Mouse (Mus musculus): ENCODE measurements around the gene Best1.

Best1 gene

GRCm38 (mm10) chr19:10022414-10023303, 21.2 kb upstream of the Best1 start:
- DNase-seq = peak in 1 of 2 experiments; percentile 44

DNA sequence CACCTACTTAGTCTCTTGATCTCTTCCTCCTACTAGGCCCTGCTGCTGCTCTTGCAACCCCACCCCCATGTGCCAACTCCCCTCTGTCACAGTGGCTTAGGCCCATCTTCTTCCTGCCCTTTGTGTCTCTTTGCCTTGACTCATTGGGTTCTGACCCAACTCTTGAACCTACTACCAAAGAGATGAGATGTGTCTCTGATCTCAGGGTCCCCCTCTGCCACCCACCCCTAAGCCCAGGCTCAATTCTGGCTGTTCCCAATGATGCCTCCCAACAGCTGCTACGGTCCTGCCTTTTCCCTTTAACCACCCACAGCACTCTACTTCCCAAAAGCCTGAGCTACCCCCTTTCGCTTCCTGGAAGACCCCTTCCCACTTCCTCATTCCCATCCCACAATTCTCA, 20.5 kb upstream of the Best1 start:
- no peak for DNase-seq

- DNase-seq = no peak
These were observed 17.9 kb upstream of the Best1 start for GRCm38 (mm10) chr19:10019214-10019760.

DNA sequence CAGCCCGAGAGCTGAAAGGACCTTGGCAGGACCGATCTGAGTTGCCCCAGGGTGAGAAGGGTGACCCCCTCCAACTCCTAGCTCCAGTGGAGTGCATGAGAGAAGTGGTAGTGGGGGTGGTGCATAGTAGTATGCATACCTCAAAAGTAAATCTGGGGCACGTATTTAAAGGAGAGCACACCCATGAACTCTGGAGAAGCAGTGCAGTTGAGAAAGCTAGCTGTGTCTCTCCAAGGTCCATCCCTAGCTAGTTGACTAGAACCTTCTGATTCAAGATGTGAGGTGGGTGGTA, 17.0 kb upstream of the Best1 start:
- DNase-seq = no peak

DNA sequence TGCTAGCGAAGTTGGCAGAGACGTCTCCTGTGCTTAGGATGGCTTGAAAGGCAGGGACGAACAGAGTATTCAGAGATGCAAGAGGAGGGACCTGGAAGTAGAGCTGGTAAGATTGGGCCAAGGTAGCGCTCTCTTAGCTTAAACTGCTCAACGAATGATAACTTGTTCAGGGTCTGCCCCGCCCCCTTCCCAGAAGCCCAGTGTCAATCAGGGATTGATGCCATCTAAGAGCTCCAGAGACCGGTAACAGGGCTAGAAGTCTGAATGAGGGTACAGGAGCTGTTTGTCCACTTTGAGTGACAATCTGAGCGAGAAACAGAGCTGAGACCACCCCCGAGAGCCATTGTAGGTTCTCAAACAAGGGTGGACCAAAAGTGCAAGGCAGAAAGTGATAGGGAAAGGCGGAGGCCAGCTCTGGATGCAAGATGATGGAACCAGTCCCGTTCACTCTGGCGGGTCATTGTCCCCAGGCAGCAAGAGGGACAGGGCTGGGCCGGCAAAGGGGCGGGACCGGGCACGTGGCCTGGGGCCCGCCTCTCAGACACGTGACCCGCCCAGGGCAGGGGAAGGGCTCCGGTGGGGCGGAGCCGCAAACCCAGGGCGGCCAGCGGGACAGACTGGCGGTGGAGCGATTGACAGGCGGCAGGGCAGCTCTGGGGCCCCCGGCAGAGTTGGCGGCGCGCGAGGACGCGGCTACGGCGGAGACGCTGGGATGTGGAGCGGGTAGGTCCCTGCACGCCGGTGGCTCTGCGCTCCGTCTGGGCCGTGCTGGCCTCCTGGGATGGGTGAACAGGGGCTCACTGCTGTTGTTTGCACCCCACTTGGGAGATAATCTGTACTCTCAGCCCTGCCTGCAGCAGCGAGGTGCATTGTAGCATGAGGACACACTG, 16.4 kb upstream of the Best1 start:
- peak; percentile 92 to 95 for DNase-seq

DNA sequence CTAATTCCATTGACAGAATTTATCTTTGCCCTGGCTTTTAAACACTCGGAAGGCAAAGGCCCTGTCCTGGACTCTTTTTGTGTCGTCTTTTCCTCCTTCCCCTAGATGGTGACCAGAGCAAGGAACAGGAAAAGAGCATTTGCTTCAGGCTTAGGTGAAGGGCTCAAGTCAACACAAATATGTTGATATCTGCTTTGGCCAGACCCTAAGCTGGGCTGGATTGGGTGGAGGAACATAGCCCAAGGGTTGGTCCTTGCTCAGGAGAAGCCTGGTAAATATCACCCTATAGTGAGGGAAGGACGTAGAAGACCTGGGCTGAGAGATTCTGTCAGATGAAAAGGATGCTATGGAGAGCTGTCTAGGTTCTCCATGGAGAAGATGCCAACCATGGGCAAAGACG, 14.7 kb upstream of the Best1 start:
- DNase-seq = no peak

- DNase-seq = no peak
These were observed 14.0 kb upstream of the Best1 start for GRCm38 (mm10) chr19:10015442-10015841.

DNA sequence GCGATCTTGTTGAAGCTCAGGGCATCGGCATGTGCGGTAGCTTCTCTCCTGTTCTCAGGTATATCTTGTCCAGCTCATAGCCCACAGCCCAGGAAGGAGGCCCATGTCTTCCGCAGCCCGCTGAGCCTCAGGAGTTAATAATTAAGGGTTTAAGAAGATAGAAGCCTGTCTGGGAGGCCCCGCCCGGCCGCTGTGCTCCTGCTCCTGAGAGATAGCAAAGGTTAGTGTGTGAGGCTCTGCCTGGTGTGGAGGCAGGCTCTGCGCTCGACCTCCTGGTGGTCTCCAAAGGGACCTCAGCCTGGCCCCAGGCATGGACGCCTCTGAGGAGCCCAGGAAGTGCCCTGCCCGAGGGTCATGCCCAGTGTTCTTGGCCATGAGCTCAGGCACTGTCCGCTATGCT, 13.4 kb upstream of the Best1 start:
- DNase-seq = no peak

DNA sequence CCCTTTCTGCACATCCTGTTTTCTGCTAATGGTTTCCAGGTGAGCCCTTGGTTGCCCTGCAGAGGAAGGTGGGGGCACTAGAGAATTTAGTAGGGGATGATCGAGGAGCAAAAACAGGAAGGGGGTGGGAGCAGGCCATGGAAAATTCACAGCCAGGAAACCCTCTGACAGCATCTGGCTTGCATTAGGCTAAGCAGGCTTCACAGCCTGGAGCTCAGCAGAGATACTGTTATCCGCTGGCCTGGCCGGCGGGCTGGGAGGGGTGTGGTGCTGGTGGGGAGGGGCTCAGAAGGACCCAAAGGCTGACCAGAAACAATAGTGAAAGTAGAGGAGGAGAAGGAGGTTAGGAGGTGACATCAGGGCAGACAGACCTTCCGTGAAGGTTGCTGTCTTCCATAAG, 12.5 kb upstream of the Best1 start:
- DNase-seq = no peak

DNA sequence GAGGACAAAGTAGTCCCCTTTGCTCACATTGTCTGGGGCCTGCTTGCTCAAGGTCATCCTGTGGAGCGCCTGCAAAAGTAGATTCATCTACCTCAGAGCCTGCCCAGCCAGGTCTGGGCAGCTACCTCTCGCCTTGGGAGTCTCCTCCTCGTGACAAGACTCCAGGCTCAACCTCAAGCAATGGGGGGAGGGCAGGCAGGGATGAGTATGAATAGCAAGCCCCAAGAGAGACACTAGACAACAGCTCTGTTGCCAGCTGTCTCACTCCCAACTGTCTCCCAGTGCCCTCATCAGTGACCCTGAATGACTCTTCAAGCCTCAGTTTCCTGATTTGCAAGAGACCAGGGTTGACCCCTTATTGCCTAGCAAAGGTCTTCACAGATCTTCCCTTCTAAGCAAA, 11.9 kb upstream of the Best1 start:
- DNase-seq = no peak

- DNase-seq = peak in 1 of 2 experiments; percentile 41
These were observed 11.4 kb upstream of the Best1 start for GRCm38 (mm10) chr19:10012827-10013278.

DNA sequence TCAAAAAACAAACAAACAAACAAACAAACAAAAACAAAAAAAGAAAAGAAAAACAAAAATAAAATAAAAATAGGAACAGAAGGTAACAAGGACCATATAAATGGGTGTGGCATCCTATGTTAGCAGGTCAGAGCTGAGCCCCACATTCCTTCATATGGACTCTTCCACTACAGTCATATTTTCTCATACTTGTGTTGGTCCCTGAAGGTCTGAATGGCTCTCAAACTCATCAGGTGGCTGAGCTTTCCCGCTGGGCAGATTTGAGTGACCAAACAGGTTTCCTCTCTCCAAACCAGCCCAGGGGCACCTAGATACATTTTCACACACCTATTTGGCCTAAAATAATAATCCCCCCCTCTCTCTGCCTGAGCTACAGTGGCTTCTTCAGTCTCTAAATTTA, 10.0 kb upstream of the Best1 start:
- no peak for DNase-seq

DNA sequence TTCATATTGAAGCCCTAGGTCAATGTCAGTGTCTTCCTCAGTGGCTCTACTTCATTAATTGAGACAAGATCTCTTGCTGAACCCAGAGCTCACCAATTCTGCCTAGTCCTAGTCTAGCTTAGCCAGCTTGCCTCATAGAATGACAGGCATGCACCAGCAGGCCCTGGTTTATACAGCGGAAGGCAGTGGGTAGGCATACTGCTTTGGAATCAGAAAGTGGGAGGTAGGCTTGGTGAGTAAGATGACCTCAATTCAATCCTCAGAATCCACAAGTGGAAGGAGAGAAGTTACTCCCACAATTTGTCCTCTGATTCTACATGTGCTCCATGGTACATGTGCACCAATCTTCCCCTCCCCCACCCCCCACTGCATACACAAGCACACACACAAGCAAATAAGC, 2.3 kb upstream of the Best1 start:
- DNase-seq = no peak

DNA sequence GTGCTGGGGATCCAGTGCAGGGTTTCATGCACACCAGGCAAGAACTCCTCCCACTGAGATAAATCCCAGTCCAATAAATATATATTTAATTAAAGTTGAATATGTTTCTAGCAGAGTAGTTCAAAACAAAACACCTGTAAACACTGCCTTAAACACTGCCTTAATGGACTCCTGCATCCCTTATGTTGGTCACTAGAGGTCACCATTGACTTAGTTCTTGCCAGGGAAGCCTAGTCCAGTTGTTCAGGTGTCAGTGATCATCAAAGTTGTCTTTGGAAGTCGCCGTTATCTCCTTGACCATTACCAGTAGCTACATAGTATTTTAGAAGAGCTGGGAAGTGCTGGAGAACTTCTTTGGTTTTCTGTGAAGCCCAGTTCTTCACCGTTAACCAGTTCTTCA, 1.1 kb downstream of the Best1 start:
- DNase-seq = peak in 1 of 2 experiments; percentile 47

GRCm38 (mm10) chr19:9998736-9999486, 2.5 kb downstream of the Best1 start:
- no peak for DNase-seq

GRCm38 (mm10) chr19:9998063-9998416, 3.4 kb downstream of the Best1 start:
- DNase-seq = no peak

- no peak for DNase-seq
These were observed 4.0 kb downstream of the Best1 start for GRCm38 (mm10) chr19:9997204-9998062.

GRCm38 (mm10) chr19:9993036-9993656, 8.3 kb downstream of the Best1 start:
- DNase-seq = peak; percentile 89 to 94

DNA sequence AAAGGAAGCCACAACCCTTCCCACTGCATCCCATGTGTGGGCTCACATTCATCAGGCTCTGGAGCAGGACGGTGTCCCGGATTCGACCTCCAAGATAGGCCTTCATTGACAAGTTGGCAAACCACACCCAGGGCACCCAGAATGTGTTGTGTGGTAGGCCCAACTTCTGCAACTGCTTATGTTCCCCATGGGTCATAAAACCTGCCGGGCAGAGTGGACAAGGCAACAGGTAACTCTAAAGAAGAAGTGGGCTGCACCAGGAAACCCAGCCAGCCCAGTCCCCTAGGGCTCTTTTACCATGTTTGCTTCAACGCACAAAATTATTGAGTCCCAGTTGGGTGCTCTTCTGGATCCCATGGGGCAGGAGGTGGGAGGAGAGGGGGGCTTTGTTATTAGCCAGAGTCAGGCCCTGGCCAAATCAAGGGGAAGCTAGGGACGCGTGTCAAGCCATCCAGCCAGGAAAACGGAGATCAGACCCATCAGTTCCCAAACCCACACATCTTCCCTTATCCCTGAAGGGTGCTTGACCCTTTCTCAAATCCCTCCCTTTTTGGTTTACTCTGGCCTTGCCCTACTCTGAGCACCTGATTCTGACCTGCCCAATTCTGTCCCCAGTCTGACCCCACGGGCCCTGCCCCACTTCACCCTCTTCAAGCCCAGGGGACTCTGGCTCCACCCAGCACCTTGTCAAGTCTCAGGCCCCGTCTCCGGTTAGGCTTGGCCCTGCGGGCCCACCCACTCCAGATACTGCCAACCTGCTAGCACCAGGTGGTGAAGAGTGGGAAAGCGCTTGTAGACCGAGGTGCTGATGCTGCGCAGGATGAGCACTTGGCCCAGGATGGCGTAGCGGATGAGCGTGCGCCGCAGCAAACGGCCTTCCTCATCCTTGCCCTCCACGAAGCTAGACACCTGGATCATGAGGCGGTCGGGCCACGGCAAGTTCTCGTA, 9.1 kb downstream of the Best1 start:
- DNase-seq = peak; percentile 49 to 67

- peak; percentile 80 to 87 for DNase-seq
These were observed 10.1 kb downstream of the Best1 start for GRCm38 (mm10) chr19:9991304-9991703.
